Mouse (Mus musculus) embryonic fibroblast, embryonic 13.5 days (primary cell): ENCODE data around the gene 1700001O22Rik.

ENCODE experiments used
- CTCF ChIP-seq: IDR thresholded peaks from 2 replicates; pipeline ENCODE4 v1.5.1; 2011; ENCODE audit warnings: mild to moderate bottlenecking, control low read depth, low read length, moderate library complexity, borderline replicate concordance; ENCODE audit not compliant: insufficient read depth
- POLR2A ChIP-seq: IDR thresholded peaks from 2 replicates; pipeline ENCODE4 v1.6.1; 2011; ENCODE audit warnings: low read depth, mild to moderate bottlenecking, control low read depth, low read length, moderate library complexity

GRCm38 (mm10) chr2:30779241-30779640, 24.2 kb downstream of the 1700001O22Rik start:
- TF ChIP-seq CTCF = no peak
- TF ChIP-seq POLR2A = no peak
